Mouse (Mus musculus): ENCODE data around the gene Hist1h2bl.

Gene Hist1h2bl

GRCm38 (mm10) chr13:21715864-21716539 lies at the start of gene Hist1h2bl, which contains the start of gene Hist1h2ai:
Hist1h2bl (minus strand) TSS chr13:21716143.
Hist1h2ai (plus strand) TSS chr13:21716422.
- DNase-seq (ENCODE audit: low spot score): peak; percentile 98

- DNase-seq (ENCODE audit: low spot score): peak; percentile 33
Measured at GRCm38 (mm10) chr13:21755707-21756106, 39.8 kb upstream of the Hist1h2bl start.

GRCm38 (mm10) chr13:21754294-21755001 lies 38.5 kb upstream of the Hist1h2bl start:
- peak; percentile 77 for DNase-seq (ENCODE audit: low spot score)

GRCm38 (mm10) chr13:21753524-21754285 lies 37.8 kb upstream of the Hist1h2bl start, which contains the start of the genes Hist1h2ak and Hist1h2bn:
Hist1h2ak (minus strand) TSS chr13:21753827.
Hist1h2bn (plus strand) TSS chr13:21754123.
- DNase-seq (ENCODE audit: low spot score): peak; percentile 97

- DNase-seq (ENCODE audit: low spot score): peak; percentile 75
Measured at GRCm38 (mm10) chr13:21753051-21753523, 37.1 kb upstream of the Hist1h2bl start.

GRCm38 (mm10) chr13:21752356-21752755 lies 36.4 kb upstream of the Hist1h2bl start:
- DNase-seq (ENCODE audit: low spot score): peak; percentile 59

- DNase-seq (ENCODE audit: low spot score): peak; percentile 40
Measured at GRCm38 (mm10) chr13:21751827-21752226, 35.9 kb upstream of the Hist1h2bl start.

GRCm38 (mm10) chr13:21751417-21751816 lies 35.5 kb upstream of the Hist1h2bl start:
- DNase-seq (ENCODE audit: low spot score): peak; percentile 18

- DNase-seq (ENCODE audit: low spot score): peak; percentile 97
Measured at GRCm38 (mm10) chr13:21750159-21751017, 34.4 kb upstream of the Hist1h2bl start, which contains the start of gene Hist1h4k. Hist1h4k (minus strand) TSS chr13:21750505.

GRCm38 (mm10) chr13:21749387-21750158 lies 33.6 kb upstream of the Hist1h2bl start:
- DNase-seq (ENCODE audit: low spot score): peak; percentile 76

GRCm38 (mm10) chr13:21745006-21745405 lies 29.1 kb upstream of the Hist1h2bl start:
- no peak for DNase-seq (ENCODE audit: low spot score)

GRCm38 (mm10) chr13:21734906-21735767 lies 19.2 kb upstream of the Hist1h2bl start, which contains the start of gene Hist1h4j:
Hist1h4j (plus strand) TSS chr13:21735064.
- peak; percentile 96 for DNase-seq (ENCODE audit: low spot score)

GRCm38 (mm10) chr13:21734010-21734905 lies 18.3 kb upstream of the Hist1h2bl start:
- DNase-seq (ENCODE audit: low spot score): peak; percentile 97

- DNase-seq (ENCODE audit: low spot score): peak; percentile 62
Measured at GRCm38 (mm10) chr13:21733466-21733865, 17.5 kb upstream of the Hist1h2bl start.

GRCm38 (mm10) chr13:21729544-21729943 lies 13.6 kb upstream of the Hist1h2bl start:
- DNase-seq (ENCODE audit: low spot score): no peak

- peak; percentile 79 for DNase-seq (ENCODE audit: low spot score)
Measured at GRCm38 (mm10) chr13:21727948-21728572, 12.1 kb upstream of the Hist1h2bl start.

GRCm38 (mm10) chr13:21722993-21723836 lies 7.3 kb upstream of the Hist1h2bl start:
- DNase-seq (ENCODE audit: low spot score): peak; percentile 64

All from embryo, embryonic 10.5 days (tissue).